Mouse (Mus musculus) megakaryocyte, embryonic 14.5 days (primary cell): ENCODE data around the gene Tmem233. TPM values are rescaled to one million over a fixed set of nuclear protein-coding genes. Genes with fewer than 3 reads are reported as not detected.

Experiments used
- H3K27me3 ChIP-seq: replicated peaks from 2 replicates; pipeline ENCODE3; 2012; ENCODE audit warnings: inconsistent platforms
- H3K36me3 ChIP-seq: replicated peaks from 2 replicates; pipeline ENCODE3; 2012; ENCODE audit warnings: low read length, inconsistent platforms, mixed read lengths
- H3K4me1 ChIP-seq: 2 replicates; pipeline ENCODE4 v1.6.1; 2012; ENCODE audit warnings: inconsistent platforms
- H3K4me3 ChIP-seq: replicated peaks from 2 replicates; pipeline ENCODE3; 2012; ENCODE audit warnings: moderate library complexity, mild to moderate bottlenecking, inconsistent platforms
- H3K9me3 ChIP-seq: 2 replicates; pipeline ENCODE4 v1.6.1; 2012; ENCODE audit warnings: inconsistent platforms
- FLI1 ChIP-seq: IDR thresholded peaks from 2 replicates; pipeline ENCODE4 v1.6.1; 2012; ENCODE audit warnings: low read length, inconsistent platforms, mixed read lengths
- GATA1 ChIP-seq: IDR thresholded peaks from 3 replicates; pipeline ENCODE4 v1.6.1; 2012; ENCODE audit warnings: mixed read lengths, low read length, inconsistent platforms, borderline replicate concordance
- polyA plus RNA-seq: library from polyadenylated mRNA; stranded (reverse); fragments of >175 nt; gene quantifications from 2 replicates; pipeline ENCODE4 v1.2.3, GENCODE M21; 2012; ENCODE audit warnings: low replicate concordance; ENCODE audit not compliant: insufficient read depth

The Tmem233 gene
- not detected in 2 replicates for polyA plus RNA-seq

GRCm38 (mm10) chr5:116083081-116083480 lies at the start of gene Tmem233:
Gene Tmem233, minus strand, starts transcription at chr5:116083244.
- Histone ChIP-seq H3K27me3 (peaks cover 23% of the 10 kb centered on the region), H3K9me3 (no peaks in the 10 kb centered on the region), H3K4me3 (no peak within 1 kb of the TSS)

GRCm38 (mm10) chr5:116123344-116123743 lies 40.3 kb upstream of the Tmem233 start:
- no peak for TF ChIP-seq GATA1
- TF ChIP-seq FLI1: no peak

More at GRCm38 (mm10) chr5:116083081-116083480, at the start of gene Tmem233:
- TF ChIP-seq FLI1 (no peak), GATA1 (no peak)
- H3K4me1 ChIP-seq: no peaks in the 10 kb centered on the region; the same call in 1 of the 2 replicates
- H3K36me3 ChIP-seq: no peaks in the 10 kb centered on the region

GRCm38 (mm10) chr5:116116567-116116966 lies 33.5 kb upstream of the Tmem233 start:
- TF ChIP-seq GATA1: no peak
- TF ChIP-seq FLI1: no peak

More at GRCm38 (mm10) chr5:116123344-116123743, 40.3 kb upstream of the Tmem233 start:
- Histone ChIP-seq H3K9me3 (peaks cover 2% of the 10 kb centered on the region; the same call in 1 of the 2 replicates), H3K27me3 (peaks cover 7% of the 10 kb centered on the region), H3K36me3 (no peaks in the 10 kb centered on the region), H3K4me1 (peaks cover 4% of the 10 kb centered on the region; the same call in 1 of the 2 replicates), H3K4me3 (no peak overlapping the region)

GRCm38 (mm10) chr5:116116110-116116509 lies 33.1 kb upstream of the Tmem233 start:
- Histone ChIP-seq H3K36me3 (no peaks in the 10 kb centered on the region), H3K4me3 (no peak overlapping the region), H3K4me1 (peaks cover 7% of the 10 kb centered on the region; the same call in 1 of the 2 replicates), H3K9me3 (peaks cover 10% of the 10 kb centered on the region; the same call in 1 of the 2 replicates), H3K27me3 (no peaks in the 10 kb centered on the region)
- TF ChIP-seq GATA1 (no peak), FLI1 (no peak)

More at GRCm38 (mm10) chr5:116116567-116116966, 33.5 kb upstream of the Tmem233 start:
- Histone ChIP-seq H3K27me3 (peaks cover 4% of the 10 kb centered on the region), H3K4me3 (no peak overlapping the region), H3K9me3 (peaks cover 10% of the 10 kb centered on the region; the same call in 1 of the 2 replicates), H3K4me1 (peaks cover 7% of the 10 kb centered on the region; the same call in 1 of the 2 replicates), H3K36me3 (no peaks in the 10 kb centered on the region)

- Histone ChIP-seq H3K9me3 (peaks cover 10% of the 10 kb centered on the region; the same call in 1 of the 2 replicates), H3K36me3 (no peaks in the 10 kb centered on the region), H3K4me1 (peaks cover 7% of the 10 kb centered on the region; the same call in 1 of the 2 replicates), H3K27me3 (no peaks in the 10 kb centered on the region), H3K4me3 (no peak overlapping the region)
- TF ChIP-seq FLI1 (no peak), GATA1 (no peak)
Observed at GRCm38 (mm10) chr5:116115071-116115834, 32.2 kb upstream of the Tmem233 start.

GRCm38 (mm10) chr5:116108651-116109050 lies 25.6 kb upstream of the Tmem233 start:
- H3K36me3 ChIP-seq: no peaks in the 10 kb centered on the region
- H3K4me3 ChIP-seq: no peak overlapping the region
- no peaks in the 10 kb centered on the region for H3K4me1 ChIP-seq
- peaks cover 2% of the 10 kb centered on the region for H3K27me3 ChIP-seq
- TF ChIP-seq FLI1 (no peak), GATA1 (no peak)
- peaks cover 7% of the 10 kb centered on the region; the same call in 1 of the 2 replicates for H3K9me3 ChIP-seq

- no peak overlapping the region for H3K4me3 ChIP-seq
- H3K9me3 ChIP-seq: peaks cover 5% of the 10 kb centered on the region; the same call in 1 of the 2 replicates
- peaks cover 23% of the 10 kb centered on the region for H3K27me3 ChIP-seq
- H3K4me1 ChIP-seq: no peaks in the 10 kb centered on the region; the same call in 1 of the 2 replicates
- TF ChIP-seq FLI1: no peak
- no peak for TF ChIP-seq GATA1
- H3K36me3 ChIP-seq: no peaks in the 10 kb centered on the region
Observed at GRCm38 (mm10) chr5:116084231-116084630, 1.2 kb upstream of the Tmem233 start.

- no peak for TF ChIP-seq GATA1
- no peak for TF ChIP-seq FLI1
- Histone ChIP-seq H3K4me3 (no peak overlapping the region), H3K27me3 (peaks cover 23% of the 10 kb centered on the region), H3K4me1 (no peaks in the 10 kb centered on the region; the same call in 1 of the 2 replicates), H3K36me3 (no peaks in the 10 kb centered on the region), H3K9me3 (no peaks in the 10 kb centered on the region)
Observed at GRCm38 (mm10) chr5:116082241-116082900, 673 bp downstream of the Tmem233 start.

- Histone ChIP-seq H3K27me3 (peaks cover 23% of the 10 kb centered on the region), H3K4me1 (no peaks in the 10 kb centered on the region; the same call in 1 of the 2 replicates), H3K36me3 (no peaks in the 10 kb centered on the region), H3K4me3 (no peak overlapping the region), H3K9me3 (no peaks in the 10 kb centered on the region)
- TF ChIP-seq GATA1: no peak
- no peak for TF ChIP-seq FLI1
Observed at GRCm38 (mm10) chr5:116081616-116082015, 1.4 kb downstream of the Tmem233 start.
